Mouse (Mus musculus): ENCODE data around the gene Lsm11.
"Not testable (repeated sequence)": the region's sequence is repeated elsewhere in the genome, so short reads cannot be mapped to it uniquely, and the experiment has no call there.

Gene Lsm11

DNA sequence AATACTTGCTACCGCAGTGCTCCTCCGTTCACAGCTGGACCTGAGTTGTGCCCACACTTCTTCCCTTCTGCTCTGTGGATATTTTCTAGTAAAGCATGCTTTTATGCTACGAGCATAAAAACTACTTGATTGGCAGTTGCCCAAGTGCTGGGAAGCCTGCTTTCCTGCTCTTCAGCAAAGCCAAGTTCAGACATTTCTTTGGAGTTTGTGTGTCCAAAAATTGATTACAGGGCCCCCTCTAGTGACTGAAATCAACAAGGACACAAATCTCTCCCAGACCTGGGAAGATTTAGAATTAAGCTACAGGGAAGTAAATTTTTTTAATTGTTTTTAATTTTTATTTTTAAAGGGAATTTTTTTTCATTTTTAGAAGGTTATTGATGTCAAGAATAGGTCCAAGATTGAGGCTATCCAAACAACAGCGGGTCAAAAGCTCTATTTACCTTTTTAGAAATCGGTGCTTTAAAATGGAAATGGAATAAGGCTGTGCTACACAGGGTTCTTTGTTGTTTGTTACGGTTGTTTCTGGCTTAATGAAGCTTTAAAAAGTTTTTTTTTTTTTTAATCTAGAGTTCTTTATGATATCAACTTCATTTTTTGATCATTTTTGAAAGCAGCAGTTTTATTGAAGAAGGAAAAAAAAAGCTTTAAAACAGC lies 63.6 kb downstream of the Lsm11 start:
- DNase-seq, result peak; percentile 83

DNA sequence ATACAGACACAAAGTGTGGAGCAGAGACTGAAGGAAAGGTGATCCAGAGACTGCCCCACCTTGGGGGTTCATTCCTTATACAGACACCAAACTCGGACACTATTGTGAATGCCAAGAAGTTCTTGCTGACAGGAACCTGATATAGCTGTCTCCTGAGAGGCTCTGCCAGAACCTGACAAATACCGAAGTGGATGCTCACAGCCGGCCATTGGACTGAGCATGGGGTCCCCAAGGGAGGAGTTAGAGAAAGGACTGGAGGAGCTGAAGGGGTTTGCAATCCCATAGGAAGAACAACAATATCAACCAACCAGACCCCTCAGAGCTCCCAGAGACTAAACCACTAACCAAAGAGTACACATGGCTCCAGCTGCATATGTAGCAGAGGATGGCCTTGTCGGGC lies 65.4 kb downstream of the Lsm11 start:
- not testable (repeated sequence) for DNase-seq

All from kidney, postnatal 14 days (tissue).